In genomic region chr5:150186676-150187075, GRCm38 (mm10) we compare ENCODE assay signal across 15 mouse cellular contexts.
"Had no signal": no experiment of that assay in that cellular context is flagged by ENCODE, and none has a peak within 500 bp of the region (broad histone marks: within the 10 kb centered on the region; RNA-seq: fewer than 3 reads in every experiment).

No protein-coding gene starts in this region.

- H3K27me3 ChIP-seq: limb, embryonic 13.5 days; megakaryocyte, embryonic 14.5 days had no signal

- H3K9me3 ChIP-seq: limb, embryonic 10.5 days had no signal

- H3K27ac ChIP-seq: kidney, postnatal 0 days; layer of hippocampus, adult 2 months; limb, embryonic 10.5 days; limb, embryonic 13.5 days; macrophage had no signal

- ATAC-seq: lung, postnatal 0 days had no signal

- H3K4me2 ChIP-seq: limb, embryonic 13.5 days; lung, embryonic 14.5 days; midbrain, embryonic 11.5 days had no signal

- DNase-seq: kidney, adult 18-20 months; kidney, postnatal 25 days; layer of hippocampus, adult 9-11 months; lung, embryonic 14.5 days; midbrain, embryonic 14.5 days; thymus, adult 18-20 months; thymus, postnatal 36 days had no signal

- H3K4me3 ChIP-seq: layer of hippocampus, adult 2 months; limb, embryonic 10.5 days; limb, embryonic 13.5 days; megakaryocyte, embryonic 14.5 days had no signal

- H3K4me1 ChIP-seq: limb, embryonic 10.5 days; limb, embryonic 13.5 days had no signal

- H3K36me3 ChIP-seq: limb, embryonic 10.5 days; limb, embryonic 13.5 days had no signal

- H3K9ac ChIP-seq: limb, embryonic 13.5 days; lung, embryonic 14.5 days had no signal
